Mouse (Mus musculus): ENCODE data around the gene R3hdm2.

DNA sequence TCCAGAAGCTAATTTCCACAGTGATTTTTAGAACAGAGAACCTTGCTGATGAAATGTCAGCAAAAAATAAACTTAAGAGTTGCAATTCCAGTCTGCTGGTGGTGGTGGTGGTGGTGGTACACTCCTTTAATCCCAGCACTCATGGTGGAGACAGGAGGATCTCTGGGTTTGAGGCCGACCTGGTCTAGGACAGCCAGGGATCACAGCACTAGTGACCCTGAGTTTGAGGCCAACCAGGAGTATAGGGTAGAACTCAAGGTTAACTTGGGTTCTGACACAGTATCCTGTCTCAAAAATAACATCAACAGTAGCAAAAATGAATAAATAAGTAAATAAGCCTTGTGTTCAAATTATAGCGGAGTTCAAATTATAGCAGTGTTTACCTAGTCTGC, 1.6 kb downstream of the R3hdm2 start:
- TF ChIP-seq POLR2A (IDR thresholded peaks at IDR 0.05; ENCODE audit: low read depth, low read length) (no peak), CTCF (IDR thresholded peaks at IDR 0.05; ENCODE audit: borderline replicate concordance, insufficient read depth, low read length) (no peak)
